Mouse (Mus musculus): Measurements from ENCODE around the gene Gm37240.

- no peak for TF ChIP-seq CTCF (IDR thresholded peaks at IDR 0.05; ENCODE audit: borderline replicate concordance, insufficient read depth, low read length)
- no peak for TF ChIP-seq POLR2A (IDR thresholded peaks at IDR 0.05; ENCODE audit: low read depth, low read length)
Measured at GRCm38 (mm10) chr3:84673552-84673951, 1213.8 kb downstream of the Gm37240 start.
